Mouse (Mus musculus) limb, embryonic 10.5 days (tissue): ENCODE measurements around the gene Cd28. TPM values are rescaled to one million over a fixed set of nuclear protein-coding genes. Genes with fewer than 3 reads are reported as not detected.

Experiments used
- DNase-seq: peaks from one replicate; pipeline ENCODE4 v3.0.0-alpha.2; 2017; ENCODE audit warnings: low spot score
- H3K27ac ChIP-seq: fragments of 300-500 bp; sonication (generic); 2 replicates; pipeline ENCODE4 v1.5.1; 2016; ENCODE audit warnings: mild to moderate bottlenecking
- H3K27me3 ChIP-seq: fragments of 300-500 bp; sonication (generic); 2 replicates; pipeline ENCODE4 v1.6.1; 2016; ENCODE audit warnings: low read depth, mild to moderate bottlenecking; ENCODE audit not compliant: poor library complexity, severe bottlenecking
- H3K36me3 ChIP-seq: fragments of 300-500 bp; sonication (generic); 2 replicates; pipeline ENCODE4 v1.6.1; 2016; ENCODE audit warnings: mild to moderate bottlenecking, moderate library complexity
- H3K4me1 ChIP-seq: fragments of 300-500 bp; sonication (generic); 2 replicates; pipeline ENCODE4 v1.6.1; 2016
- H3K4me3 ChIP-seq: fragments of 300-500 bp; sonication (generic); 2 replicates; pipeline ENCODE4 v1.5.1; 2016; ENCODE audit warnings: mild to moderate bottlenecking, moderate library complexity
- H3K9me3 ChIP-seq: fragments of 300-500 bp; sonication (generic); replicated peaks from 2 replicates; pipeline ENCODE4 v1.6.1; 2016; ENCODE audit warnings: mild to moderate bottlenecking
- WGBS: fragments of 180-500 bp; shearing (Covaris S2); methylation state at CpG from one replicate; pipeline ENCODE4 v1.1.7; 2016; 5-methylcytosine and 5-hydroxymethylcytosine counted together
- polyA plus RNA-seq: library from polyadenylated mRNA; unstranded; fragments of >200 nt; fragmentation: Nextera tagmentation; extraction: Ambion mirVana; gene quantifications from 2 replicates; pipeline ENCODE4 v1.2.1, GENCODE M21; 2016

Cd28 gene
- polyA plus RNA-seq = 0.08 and 0.09 TPM in 2 replicates

DNA sequence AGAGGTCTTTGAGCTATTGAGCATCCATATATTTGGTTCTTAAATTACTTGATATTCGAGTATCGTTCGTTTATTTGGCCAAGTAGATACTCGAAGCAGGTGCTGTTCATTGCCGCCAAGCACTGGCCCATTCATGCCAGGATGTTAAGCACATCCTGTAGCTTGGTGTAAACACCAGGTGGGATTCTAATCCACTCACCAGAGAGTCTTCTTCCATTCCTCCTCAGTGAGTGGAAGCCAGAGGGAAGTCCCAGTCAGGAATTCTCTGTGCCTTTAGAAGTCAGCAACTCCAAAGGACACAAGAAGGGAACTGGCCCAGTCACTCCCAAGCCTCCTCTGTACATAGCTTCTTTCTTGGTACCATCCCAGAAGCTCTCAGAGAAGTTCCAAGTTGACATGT lies at the start of gene Cd28:
TSS of gene Cd28 (plus strand) at position 234 of the 400 bp plus-strand sequence.
- Histone ChIP-seq H3K36me3 (no peaks in the 10 kb centered on the region), H3K9me3 (no peaks in the 10 kb centered on the region), H3K4me3 (no peak within 1 kb of the TSS), H3K27me3 (no peaks in the 10 kb centered on the region), H3K4me1 (no peaks in the 10 kb centered on the region), H3K27ac (no peak within 1 kb of the TSS)
- DNase-seq = no peak
- WGBS = 95% methylated on average over 5 of the region's 5 CpGs

- no peaks in the 10 kb centered on the region for H3K27me3 ChIP-seq
- H3K9me3 ChIP-seq = no peaks in the 10 kb centered on the region
- no peak overlapping the region for H3K27ac ChIP-seq
- H3K4me1 ChIP-seq = peaks cover 6% of the 10 kb centered on the region; the same call in 1 of the 2 replicates
- no peak for DNase-seq
- no peak overlapping the region for H3K4me3 ChIP-seq
- 76% methylated on average over 17 of the region's 17 CpGs for WGBS
- H3K36me3 ChIP-seq = no peaks in the 10 kb centered on the region
Observed at GRCm38 (mm10) chr1:60667873-60668616, 48.6 kb upstream of the Cd28 start.

GRCm38 (mm10) chr1:60669048-60669447 lies 47.6 kb upstream of the Cd28 start:
- no peaks in the 10 kb centered on the region for H3K27me3 ChIP-seq
- 70% methylated on average over 9 of the region's 9 CpGs for WGBS
- no peak overlapping the region for H3K4me3 ChIP-seq
- DNase-seq = no peak
- no peaks in the 10 kb centered on the region for H3K9me3 ChIP-seq
- peaks cover 6% of the 10 kb centered on the region; the same call in 1 of the 2 replicates for H3K4me1 ChIP-seq
- H3K36me3 ChIP-seq = no peaks in the 10 kb centered on the region
- no peak overlapping the region for H3K27ac ChIP-seq

DNA sequence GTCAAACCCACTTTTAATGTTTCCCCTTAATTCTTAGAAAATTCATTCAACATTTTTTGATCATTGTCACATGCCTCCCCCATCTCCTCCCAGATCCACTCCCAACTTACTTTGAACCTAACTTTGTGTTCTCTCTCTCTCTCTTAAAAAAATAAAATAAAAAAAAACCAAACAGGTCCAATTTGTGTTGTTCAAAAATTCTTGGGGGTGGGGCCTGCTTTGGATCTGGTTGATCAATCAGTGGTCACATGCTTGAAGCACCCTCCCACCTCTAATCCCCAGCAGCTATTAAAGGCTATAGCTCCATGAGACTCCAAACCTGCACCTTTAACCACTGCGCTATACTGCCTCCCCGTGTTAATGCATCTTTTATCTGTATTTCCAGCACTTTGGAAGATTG lies 46.9 kb upstream of the Cd28 start:
- Histone ChIP-seq H3K4me1 (peaks cover 6% of the 10 kb centered on the region; the same call in 1 of the 2 replicates), H3K9me3 (no peaks in the 10 kb centered on the region), H3K4me3 (no peak overlapping the region), H3K27ac (no peak overlapping the region), H3K27me3 (no peaks in the 10 kb centered on the region), H3K36me3 (no peaks in the 10 kb centered on the region)
- 94% methylated on average over 2 of the region's 2 CpGs for WGBS
- DNase-seq = no peak

DNA sequence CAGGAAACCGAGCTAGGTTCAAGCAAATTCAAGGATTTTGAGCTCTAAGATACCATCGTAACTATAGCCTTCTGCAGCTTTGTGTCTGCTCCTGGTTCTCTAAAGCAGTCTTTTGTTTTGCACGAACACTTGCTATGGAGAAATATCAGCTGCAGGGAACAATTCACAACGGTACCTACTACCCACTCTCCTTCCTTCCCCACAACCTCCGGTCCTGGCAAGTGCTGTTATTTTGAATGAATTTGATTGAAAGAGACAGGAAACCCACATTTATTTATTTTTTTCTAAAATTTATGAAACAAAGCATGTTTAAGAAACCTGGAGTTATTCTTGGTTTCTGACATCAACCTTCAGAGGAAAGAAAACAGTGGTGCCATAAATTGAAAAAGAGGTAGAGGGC lies 46.4 kb upstream of the Cd28 start:
- H3K27ac ChIP-seq = no peak overlapping the region
- no peak for DNase-seq
- H3K27me3 ChIP-seq = no peaks in the 10 kb centered on the region
- H3K4me3 ChIP-seq = no peak overlapping the region
- WGBS = 97% methylated on average over 5 of the region's 5 CpGs
- H3K4me1 ChIP-seq = peaks cover 6% of the 10 kb centered on the region; the same call in 1 of the 2 replicates
- no peaks in the 10 kb centered on the region for H3K9me3 ChIP-seq
- H3K36me3 ChIP-seq = no peaks in the 10 kb centered on the region

DNA sequence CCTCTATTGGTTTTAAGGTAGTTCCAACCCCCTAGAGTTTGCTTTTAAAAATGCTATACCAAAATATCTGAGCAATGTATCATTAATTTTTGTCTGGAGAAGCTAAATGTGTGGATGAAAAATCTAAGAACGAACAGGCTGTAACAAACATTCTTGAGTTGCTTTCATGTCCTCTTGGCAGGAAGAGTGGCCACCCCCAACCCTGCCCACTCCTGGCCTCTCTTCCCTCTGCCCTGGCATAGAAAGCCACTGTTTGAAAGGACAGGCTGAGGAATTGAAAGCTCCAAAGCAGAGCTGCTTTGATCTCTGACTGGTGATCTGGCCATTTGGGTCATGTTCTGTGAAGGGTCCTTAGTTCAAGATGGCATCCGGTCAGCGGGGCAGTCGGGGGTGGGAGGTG lies 32.8 kb upstream of the Cd28 start:
- H3K9me3 ChIP-seq = no peaks in the 10 kb centered on the region
- DNase-seq = no peak
- 83% methylated on average over 4 of the region's 4 CpGs for WGBS
- H3K4me3 ChIP-seq = no peak overlapping the region
- no peak overlapping the region for H3K27ac ChIP-seq
- no peaks in the 10 kb centered on the region for H3K36me3 ChIP-seq
- H3K27me3 ChIP-seq = no peaks in the 10 kb centered on the region
- no peaks in the 10 kb centered on the region for H3K4me1 ChIP-seq

GRCm38 (mm10) chr1:60696115-60696895 lies 20.3 kb upstream of the Cd28 start:
- no peaks in the 10 kb centered on the region for H3K36me3 ChIP-seq
- H3K9me3 ChIP-seq = no peaks in the 10 kb centered on the region
- WGBS = 82% methylated on average over 3 of the region's 3 CpGs
- no peak overlapping the region for H3K4me3 ChIP-seq
- H3K27me3 ChIP-seq = no peaks in the 10 kb centered on the region
- DNase-seq = no peak
- no peaks in the 10 kb centered on the region for H3K4me1 ChIP-seq
- H3K27ac ChIP-seq = no peak overlapping the region

- 79% methylated on average over 2 of the region's 2 CpGs for WGBS
- no peak overlapping the region for H3K27ac ChIP-seq
- no peaks in the 10 kb centered on the region for H3K27me3 ChIP-seq
- no peak overlapping the region for H3K4me3 ChIP-seq
- H3K36me3 ChIP-seq = no peaks in the 10 kb centered on the region
- no peaks in the 10 kb centered on the region for H3K9me3 ChIP-seq
- no peak for DNase-seq
- H3K4me1 ChIP-seq = no peaks in the 10 kb centered on the region
Observed at GRCm38 (mm10) chr1:60702641-60703040, 14.0 kb upstream of the Cd28 start.

DNA sequence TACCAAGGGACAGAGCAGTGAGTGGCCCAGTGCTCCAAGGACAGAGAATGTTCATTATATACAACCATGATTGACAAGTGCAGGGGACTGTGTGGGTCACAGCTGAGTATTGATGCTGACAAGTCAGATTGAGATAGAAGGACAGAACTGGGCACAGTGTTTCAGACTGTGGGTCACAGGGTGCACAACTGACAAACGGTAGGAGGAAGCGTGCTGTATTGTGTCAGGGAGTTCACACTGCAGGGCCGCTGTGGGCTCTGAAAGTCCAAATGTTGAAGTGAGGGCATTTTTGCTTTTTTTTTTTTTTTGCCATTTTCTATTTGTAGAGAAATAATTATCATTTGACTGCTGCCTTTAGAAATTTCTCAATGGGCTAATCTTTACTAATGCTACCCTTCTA lies 3.4 kb upstream of the Cd28 start:
- Histone ChIP-seq H3K27ac (no peak overlapping the region), H3K27me3 (no peaks in the 10 kb centered on the region), H3K4me1 (no peaks in the 10 kb centered on the region), H3K9me3 (no peaks in the 10 kb centered on the region), H3K4me3 (no peak overlapping the region), H3K36me3 (no peaks in the 10 kb centered on the region)
- 94% methylated on average over 3 of the region's 3 CpGs for WGBS
- DNase-seq = no peak

DNA sequence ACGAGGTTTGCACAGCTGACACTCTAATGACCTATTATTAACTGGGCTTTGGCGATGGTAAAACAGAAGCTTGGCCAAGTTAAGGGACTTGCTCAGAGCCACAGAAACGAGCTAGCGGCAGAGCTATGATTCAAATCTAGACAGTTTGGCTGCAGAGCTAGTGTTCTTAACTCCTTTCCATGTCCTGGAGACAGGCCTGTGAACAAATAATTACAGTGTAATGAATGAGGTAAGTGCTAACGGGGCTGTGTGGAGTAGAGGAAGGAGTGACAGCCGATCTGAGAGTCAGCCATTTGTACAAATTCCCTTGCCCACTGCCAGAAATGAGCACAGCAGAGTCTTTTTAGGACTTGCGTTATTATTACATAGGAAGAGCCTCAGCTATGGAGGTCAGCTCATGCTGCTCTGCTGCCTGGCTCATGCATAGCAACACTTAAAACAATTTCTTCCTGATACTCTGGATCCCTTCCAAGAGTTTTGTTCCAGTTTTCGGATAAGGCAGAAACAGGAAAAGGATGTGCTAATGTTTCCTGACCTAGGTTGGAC lies 876 bp upstream of the Cd28 start:
- H3K9me3 ChIP-seq = no peaks in the 10 kb centered on the region
- WGBS = 68% methylated on average over 8 of the region's 8 CpGs
- DNase-seq = no peak
- H3K36me3 ChIP-seq = no peaks in the 10 kb centered on the region
- H3K4me1 ChIP-seq = no peaks in the 10 kb centered on the region
- H3K27me3 ChIP-seq = no peaks in the 10 kb centered on the region
- no peak overlapping the region for H3K4me3 ChIP-seq
- H3K27ac ChIP-seq = no peak overlapping the region

DNA sequence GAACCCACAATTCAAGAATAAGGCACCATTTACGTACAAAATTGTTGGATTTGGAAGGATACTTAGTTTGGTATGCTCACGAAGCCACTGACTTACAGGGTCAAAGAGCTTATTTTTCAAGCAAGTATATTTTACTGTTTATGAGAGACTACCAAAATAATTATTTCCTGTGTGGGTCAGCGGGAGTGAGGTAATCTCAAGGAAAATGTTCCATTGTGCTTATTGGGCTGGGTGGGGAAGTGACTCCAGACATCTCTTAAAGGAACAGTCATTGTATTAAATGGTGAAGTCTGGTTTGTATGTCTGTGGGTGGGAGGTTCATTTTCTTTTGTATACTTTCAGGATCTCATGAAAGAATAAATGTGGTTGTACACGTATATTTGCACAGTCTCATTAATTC lies 2.0 kb downstream of the Cd28 start:
- Histone ChIP-seq H3K36me3 (no peaks in the 10 kb centered on the region), H3K4me1 (no peaks in the 10 kb centered on the region), H3K4me3 (no peak overlapping the region), H3K9me3 (no peaks in the 10 kb centered on the region), H3K27ac (no peak overlapping the region), H3K27me3 (no peaks in the 10 kb centered on the region)
- no peak for DNase-seq
- 83% methylated on average over 4 of the region's 4 CpGs for WGBS

DNA sequence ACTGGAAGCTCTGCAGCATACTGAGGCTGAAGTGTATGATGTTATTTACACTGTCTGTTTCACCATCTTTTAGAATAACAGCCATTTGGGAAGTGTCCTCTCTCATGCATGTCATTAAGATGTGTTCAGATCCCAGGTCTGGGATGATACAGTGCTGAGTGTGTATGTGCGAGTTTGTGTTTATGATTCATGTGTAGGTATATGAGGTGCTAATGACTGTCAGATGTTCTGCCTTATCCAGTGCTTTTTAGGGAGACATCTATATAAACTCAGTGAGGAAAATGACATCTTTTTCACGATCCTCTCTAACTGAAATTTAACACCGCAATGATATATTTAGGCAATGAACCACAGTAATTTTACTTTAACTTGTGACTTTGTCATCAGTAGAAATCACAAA lies 7.0 kb downstream of the Cd28 start:
- DNase-seq = no peak
- Histone ChIP-seq H3K9me3 (no peaks in the 10 kb centered on the region), H3K27ac (no peak overlapping the region), H3K27me3 (no peaks in the 10 kb centered on the region), H3K4me1 (no peaks in the 10 kb centered on the region), H3K4me3 (no peak overlapping the region), H3K36me3 (no peaks in the 10 kb centered on the region)
- WGBS = 87% methylated on average over 3 of the region's 3 CpGs

DNA sequence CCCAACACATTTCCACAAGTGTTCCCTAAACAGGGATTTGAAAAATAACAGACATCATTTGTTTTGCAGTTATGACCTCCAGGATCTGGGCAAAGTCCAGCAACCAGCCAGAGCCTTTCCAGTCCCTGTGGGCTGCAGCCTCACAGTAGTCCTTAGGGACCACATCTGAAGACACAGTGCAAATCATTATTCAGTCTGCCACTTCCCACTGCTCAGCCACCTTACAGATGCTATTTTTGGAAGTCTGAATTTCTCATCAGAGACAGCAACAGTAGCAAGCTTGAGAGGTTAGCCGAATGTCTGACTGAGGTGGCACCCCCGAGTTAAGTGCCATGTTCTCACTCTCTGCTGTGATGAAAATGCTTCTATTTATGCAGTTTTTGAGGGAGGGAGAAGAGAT lies 15.3 kb downstream of the Cd28 start:
- DNase-seq = no peak
- H3K27ac ChIP-seq = no peak overlapping the region
- 93% methylated on average over 2 of the region's 2 CpGs for WGBS

More for the DNA sequence above, 15.3 kb downstream of the Cd28 start:
- H3K4me3 ChIP-seq = no peak overlapping the region
- no peaks in the 10 kb centered on the region for H3K36me3 ChIP-seq
- H3K27me3 ChIP-seq = no peaks in the 10 kb centered on the region
- no peaks in the 10 kb centered on the region for H3K9me3 ChIP-seq
- peaks cover 10% of the 10 kb centered on the region for H3K4me1 ChIP-seq
